9 mouse cellular contexts compared by ENCODE assay signal in genomic region chr5:124284330-124284729, GRCm38 (mm10). TPM values are rescaled to one million over a fixed set of nuclear protein-coding genes. Genes with fewer than 3 reads are reported as not detected.
A peak's percentile ranks its signal among the peaks of the same experiment; 100 is the strongest.
DNase-seq lines count a peak whose midpoint lies in the region; ATAC-seq and TF ChIP-seq lines count a peak whose summit lies in the region.
"Had no signal": no experiment of that assay in that cellular context is flagged by ENCODE, and none has a peak within 500 bp of the region (broad histone marks: within the 10 kb centered on the region; RNA-seq: fewer than 3 reads in every experiment).

No protein-coding gene starts in this region.

- peak; percentile 42; the same call in 1 of the 2 replicates for TF ChIP-seq CTCF in forebrain, postnatal 0 days (IDR thresholded peaks at IDR 0.05; ENCODE audit: low read depth)
- TF ChIP-seq CTCF in liver, adult 2 months (IDR thresholded peaks at IDR 0.05; ENCODE audit: low read depth, low read length): peak; percentile 39; the same call in 1 of the 2 replicates
- peak; percentile 67 for TF ChIP-seq CTCF in stomach, postnatal 0 days (IDR thresholded peaks at IDR 0.05; ENCODE audit: low read depth)

- H3K9me3 ChIP-seq in forebrain, postnatal 0 days (ENCODE audit: low read length): no peaks in the 10 kb centered on the region
- peaks cover 4% of the 10 kb centered on the region for H3K9me3 ChIP-seq in forebrain, embryonic 13.5 days (replicated peaks)
- H3K9me3 ChIP-seq in liver, embryonic 12.5 days (replicated peaks): peaks cover 3% of the 10 kb centered on the region; the same call in 1 of the 2 replicates
- no peaks in the 10 kb centered on the region for H3K9me3 ChIP-seq in stomach, postnatal 0 days (ENCODE audit: control insufficient read depth, low read length)

- no peak for TF ChIP-seq EP300 in stomach, postnatal 0 days (optimal IDR thresholded peaks at IDR 0.05)

- H3K4me3 ChIP-seq in forebrain, postnatal 0 days (ENCODE audit: low read depth, low read length): no peak overlapping the region
- no peak overlapping the region for H3K4me3 ChIP-seq in forebrain, embryonic 13.5 days
- H3K4me3 ChIP-seq in liver, adult 2 months (ENCODE audit: insufficient read depth, low read depth, low read length): no peak overlapping the region
- no peak overlapping the region for H3K4me3 ChIP-seq in liver, embryonic 12.5 days
- H3K4me3 ChIP-seq in stomach, postnatal 0 days (ENCODE audit: low read depth, low read length): no peak overlapping the region
- H3K4me3 ChIP-seq: erythroblast, embryonic 14.5 days had no signal

- no peak overlapping the region for H3K4me2 ChIP-seq in forebrain, postnatal 0 days (ENCODE audit: low read depth)
- H3K4me2 ChIP-seq in forebrain, embryonic 13.5 days: no peak overlapping the region
- H3K4me2 ChIP-seq in liver, embryonic 12.5 days: no peak overlapping the region
- H3K4me2 ChIP-seq in stomach, postnatal 0 days (replicated peaks; ENCODE audit: low read depth): no peak overlapping the region

- WGBS in forebrain, postnatal 0 days: 64% methylated on average over 3 of the region's 3 CpGs
- 76% methylated on average over 3 of the region's 3 CpGs for WGBS in forebrain, embryonic 13.5 days
- WGBS in liver, adult 2 months: 81% methylated on average over 3 of the region's 3 CpGs
- WGBS in liver, embryonic 12.5 days (ENCODE audit: insufficient replicate concordance): 77% methylated on average over 3 of the region's 3 CpGs
- 63% methylated on average over 3 of the region's 3 CpGs for WGBS in stomach, postnatal 0 days

- H3K36me3 ChIP-seq in forebrain, postnatal 0 days (ENCODE audit: insufficient read depth): peaks cover 47% of the 10 kb centered on the region
- peaks cover 89% of the 10 kb centered on the region for H3K36me3 ChIP-seq in forebrain, embryonic 13.5 days (ENCODE audit: poor library complexity, severe bottlenecking)
- peaks cover 4% of the 10 kb centered on the region; the same call in 1 of the 2 replicates for H3K36me3 ChIP-seq in liver, adult 2 months (ENCODE audit: control insufficient read depth, insufficient read depth, low read length)
- H3K36me3 ChIP-seq in liver, embryonic 12.5 days: peaks cover 85% of the 10 kb centered on the region
- H3K36me3 ChIP-seq in stomach, postnatal 0 days (ENCODE audit: control insufficient read depth, insufficient read depth, low read length): peaks cover 8% of the 10 kb centered on the region; the same call in 1 of the 2 replicates

- no peak overlapping the region for H3K27ac ChIP-seq in forebrain, postnatal 0 days (ENCODE audit: low read depth, low read length)
- H3K27ac ChIP-seq in forebrain, embryonic 13.5 days: no peak overlapping the region
- H3K27ac ChIP-seq in liver, adult 2 months (replicated peaks; ENCODE audit: insufficient read depth, low read depth, low read length): no peak overlapping the region
- H3K27ac ChIP-seq in liver, embryonic 12.5 days: no peak overlapping the region
- no peak overlapping the region for H3K27ac ChIP-seq in stomach, postnatal 0 days (replicated peaks)

- ATAC-seq in forebrain, postnatal 0 days: no peak
- ATAC-seq in forebrain, embryonic 13.5 days: no peak
- no peak for ATAC-seq in liver, embryonic 12.5 days
- ATAC-seq in stomach, postnatal 0 days (ENCODE audit: low FRiP score, low TSS enrichment): no peak

- no peaks in the 10 kb centered on the region for H3K27me3 ChIP-seq in forebrain, postnatal 0 days (ENCODE audit: insufficient read depth, low read length)
- H3K27me3 ChIP-seq in forebrain, embryonic 13.5 days: no peaks in the 10 kb centered on the region
- H3K27me3 ChIP-seq in liver, adult 2 months (ENCODE audit: control insufficient read depth, insufficient read depth, low read length): no peaks in the 10 kb centered on the region
- no peaks in the 10 kb centered on the region for H3K27me3 ChIP-seq in liver, embryonic 12.5 days (replicated peaks)
- no peaks in the 10 kb centered on the region for H3K27me3 ChIP-seq in stomach, postnatal 0 days (ENCODE audit: control insufficient read depth, insufficient read depth, low read length)

- H3K4me1 ChIP-seq in forebrain, postnatal 0 days (ENCODE audit: insufficient read depth): no peaks in the 10 kb centered on the region
- H3K4me1 ChIP-seq in forebrain, embryonic 13.5 days: no peaks in the 10 kb centered on the region
- H3K4me1 ChIP-seq in liver, adult 2 months (ENCODE audit: control insufficient read depth, insufficient read depth, low read length): peaks cover 5% of the 10 kb centered on the region
- no peaks in the 10 kb centered on the region for H3K4me1 ChIP-seq in liver, embryonic 12.5 days
- no peaks in the 10 kb centered on the region for H3K4me1 ChIP-seq in stomach, postnatal 0 days (replicated peaks; ENCODE audit: control insufficient read depth, insufficient read depth)

- H3K79me2 ChIP-seq in liver, adult 2 months (ENCODE audit: control insufficient read depth, insufficient read depth, low read length): no peaks in the 10 kb centered on the region

- no peak for DNase-seq in forebrain, postnatal 0 days
- peak; percentile 33 for DNase-seq in liver, adult 2 months (ENCODE audit: extremely low read depth, low read depth, low spot score)
- DNase-seq in embryo, embryonic 10.5 days (ENCODE audit: low spot score): peak; percentile 31
- DNase-seq in stomach, postnatal 0 days (ENCODE audit: low spot score): peak; percentile 24
- DNase-seq in right cerebral cortex, postnatal 4 days: no peak
- DNase-seq in spleen, postnatal 4 days (ENCODE audit: low spot score in 2 of 2): no peak

- H3K9ac ChIP-seq in forebrain, postnatal 0 days: no peak overlapping the region
- H3K9ac ChIP-seq in forebrain, embryonic 13.5 days: no peak overlapping the region
- no peak overlapping the region for H3K9ac ChIP-seq in liver, adult 2 months (ENCODE audit: low read depth, low read length)
- no peak overlapping the region for H3K9ac ChIP-seq in liver, embryonic 12.5 days
- no peak overlapping the region for H3K9ac ChIP-seq in stomach, postnatal 0 days (ENCODE audit: low read length)

- TF ChIP-seq POLR2A in liver, adult 2 months (IDR thresholded peaks at IDR 0.05; ENCODE audit: extremely low read depth, insufficient read depth, low read length): no peak

RNA-seq across cellular contexts. Expression of gene Pitpnm2, which starts 34.8 kb away (rescaled TPM):
- total RNA-seq in forebrain, postnatal 0 days (2014; rRNA removed): 33.8 and 38.4 TPM in 2 replicates
- polyA plus RNA-seq in forebrain, postnatal 0 days (2015; fragmentation: Nextera tagmentation; extraction: Ambion mirVana): 9.2 and 10.1 TPM in 2 replicates
- polyA plus RNA-seq in forebrain, embryonic 13.5 days (2015; fragmentation: Nextera tagmentation; extraction: Ambion mirVana): 5.4 and 6.5 TPM in 2 replicates
- total RNA-seq in liver, adult 2 months (2014; rRNA removed): 10.6 and 13.9 TPM in 2 replicates
- 25.5 and 30.3 TPM in 2 replicates for polyA plus RNA-seq in liver, adult 2 months (2012; rRNA removed)
- 2.5 and 3.7 TPM in 2 replicates for polyA plus RNA-seq in liver, embryonic 12.5 days (2016; fragmentation: Nextera tagmentation; extraction: Ambion mirVana)
- 1.8 and 2.3 TPM in 2 replicates for polyA plus RNA-seq in stomach, postnatal 0 days (2015; fragmentation: Nextera tagmentation; extraction: Ambion mirVana)

RNA-seq across cellular contexts. Expression of gene Mphosph9, which starts 43.4 kb away (rescaled TPM):
- 15.0 and 23.6 TPM in 2 replicates for total RNA-seq in forebrain, postnatal 0 days (2014; rRNA removed)
- polyA plus RNA-seq in forebrain, postnatal 0 days (2015; fragmentation: Nextera tagmentation; extraction: Ambion mirVana): 4.5 and 7.8 TPM in 2 replicates
- 20.3 and 22.7 TPM in 2 replicates for polyA plus RNA-seq in forebrain, embryonic 13.5 days (2015; fragmentation: Nextera tagmentation; extraction: Ambion mirVana)
- total RNA-seq in liver, adult 2 months (2014; rRNA removed): 2.3 and 3.4 TPM in 2 replicates
- 0.54 and 1.1 TPM in 2 replicates for polyA plus RNA-seq in liver, adult 2 months (2012; rRNA removed)
- polyA plus RNA-seq in liver, embryonic 12.5 days (2016; fragmentation: Nextera tagmentation; extraction: Ambion mirVana): 8.5 and 8.7 TPM in 2 replicates
- polyA plus RNA-seq in stomach, postnatal 0 days (2015; fragmentation: Nextera tagmentation; extraction: Ambion mirVana): 2.2 and 2.9 TPM in 2 replicates

RNA-seq across cellular contexts. Expression of gene 2810006K23Rik, which starts 43.6 kb away (rescaled TPM):
- 14.1 and 15.2 TPM in 2 replicates for total RNA-seq in forebrain, postnatal 0 days (2014; rRNA removed)
- 9.1 and 9.2 TPM in 2 replicates for polyA plus RNA-seq in forebrain, postnatal 0 days (2015; fragmentation: Nextera tagmentation; extraction: Ambion mirVana)
- 19.5 and 20.8 TPM in 2 replicates for polyA plus RNA-seq in forebrain, embryonic 13.5 days (2015; fragmentation: Nextera tagmentation; extraction: Ambion mirVana)
- 6.3 and 7.3 TPM in 2 replicates for total RNA-seq in liver, adult 2 months (2014; rRNA removed)
- polyA plus RNA-seq in liver, adult 2 months (2012; rRNA removed): 5.1 and 5.3 TPM in 2 replicates
- 10.2 and 10.5 TPM in 2 replicates for polyA plus RNA-seq in liver, embryonic 12.5 days (2016; fragmentation: Nextera tagmentation; extraction: Ambion mirVana)
- polyA plus RNA-seq in stomach, postnatal 0 days (2015; fragmentation: Nextera tagmentation; extraction: Ambion mirVana): 6.4 and 6.9 TPM in 2 replicates

Comparison
In these comparisons a context has a peak if more than half of its experiments do, and no peak if none do; other contexts are left out.
1. DNase-seq: peak in liver, adult 2 months (single experiment), embryo, embryonic 10.5 days (single experiment) and stomach, postnatal 0 days (single experiment); none in forebrain, postnatal 0 days (single experiment), right cerebral cortex, postnatal 4 days (single experiment) and spleen, postnatal 4 days (0 of 2).
2. Peak in every context shown above with its lines, with median percentiles within 50 percentile points of each other: CTCF ChIP-seq.